Mouse (Mus musculus) midbrain, embryonic 13.5 days (tissue): Measurements from ENCODE around the gene Hace1. TPM values are rescaled to one million over a fixed set of nuclear protein-coding genes. Genes with fewer than 3 reads are reported as not detected.
A peak's percentile ranks its signal among the peaks of the same experiment; 100 is the strongest.
"Not testable (repeated sequence)": the region's sequence is repeated elsewhere in the genome, so short reads cannot be mapped to it uniquely, and the experiment has no call there.

ENCODE experiments used
- ATAC-seq: fragments of 200-750 bp; cut with Nextera tagmentation; 2 replicates; pipeline ENCODE4 v1.8.0; 2017; ENCODE audit warnings: mild to moderate bottlenecking, moderate TSS enrichment, moderate library complexity
- H3K27ac ChIP-seq: fragments of 300-500 bp; sonication (generic); 2 replicates; pipeline ENCODE4 v1.5.1; 2015; ENCODE audit warnings: inconsistent platforms, mild to moderate bottlenecking, moderate library complexity
- H3K27me3 ChIP-seq: fragments of 300-500 bp; sonication (generic); 2 replicates; pipeline ENCODE4 v1.6.1; 2015; ENCODE audit warnings: mild to moderate bottlenecking, inconsistent platforms
- H3K36me3 ChIP-seq: fragments of 300-500 bp; sonication (generic); 2 replicates; pipeline ENCODE4 v1.6.1; 2015; ENCODE audit warnings: mild to moderate bottlenecking, inconsistent platforms
- H3K4me1 ChIP-seq: fragments of 300-500 bp; sonication (generic); replicated peaks from 2 replicates; pipeline ENCODE4 v1.6.1; 2015; ENCODE audit warnings: inconsistent platforms
- H3K4me2 ChIP-seq: fragments of 300-500 bp; sonication (generic); replicated peaks from 2 replicates; pipeline ENCODE4 v1.6.1; 2015; ENCODE audit warnings: moderate library complexity, mild to moderate bottlenecking, inconsistent platforms
- H3K4me3 ChIP-seq: fragments of 300-500 bp; sonication (generic); replicated peaks from 2 replicates; pipeline ENCODE4 v1.5.1; 2015; ENCODE audit warnings: mild to moderate bottlenecking, inconsistent platforms
- H3K9ac ChIP-seq: fragments of 300-500 bp; sonication (generic); replicated peaks from 2 replicates; pipeline ENCODE4 v1.6.1; 2015; ENCODE audit warnings: mild to moderate bottlenecking, inconsistent platforms
- H3K9me3 ChIP-seq: fragments of 300-500 bp; sonication (generic); 2 replicates; pipeline ENCODE4 v1.6.1; 2016; ENCODE audit warnings: mild to moderate bottlenecking, inconsistent platforms
- WGBS: fragments of 180-500 bp; shearing (Covaris S2); methylation state at CpG from one replicate; pipeline ENCODE4 v1.1.7; 2015; 5-methylcytosine and 5-hydroxymethylcytosine counted together
- polyA plus RNA-seq: library from polyadenylated mRNA; unstranded; fragments of >200 nt; fragmentation: Nextera tagmentation; extraction: Ambion mirVana; gene quantifications from 2 replicates; pipeline ENCODE4 v1.2.1, GENCODE M21; 2015

The Hace1 gene
- polyA plus RNA-seq, result 16.8 and 18.0 TPM in 2 replicates

- peak within 1 kb of the TSS; percentile 78 for H3K4me3 ChIP-seq
- peak; percentile 98 for ATAC-seq
- H3K36me3 ChIP-seq, result no peaks in the 10 kb centered on the region
- no peaks in the 10 kb centered on the region for H3K9me3 ChIP-seq
- H3K4me1 ChIP-seq, result peaks cover 3% of the 10 kb centered on the region; the same call in 1 of the 2 replicates
- WGBS, result 1% methylated on average over 61 of the region's 79 CpGs
- H3K9ac ChIP-seq, result peak within 1 kb of the TSS; percentile 81
- peak within 1 kb of the TSS; percentile 97 for H3K27ac ChIP-seq
- peak within 1 kb of the TSS; percentile 66 for H3K4me2 ChIP-seq
- H3K27me3 ChIP-seq, result no peaks in the 10 kb centered on the region
Observed at GRCm38 (mm10) chr10:45577731-45578297, at the start of gene Hace1. Gene Hace1, plus strand, starts transcription at chr10:45577829.

- ATAC-seq, H3K4me1 ChIP-seq, H3K9me3 ChIP-seq, H3K36me3 ChIP-seq, H3K4me3 ChIP-seq, H3K27ac ChIP-seq, H3K27me3 ChIP-seq, H3K4me2 ChIP-seq, H3K9ac ChIP-seq: not testable (repeated sequence)
- WGBS, result 96% methylated on average over 16 of the region's 16 CpGs
Observed at GRCm38 (mm10) chr10:45537334-45537733, 40.3 kb upstream of the Hace1 start.

- Histone ChIP-seq H3K9ac (no peak overlapping the region), H3K9me3 (no peaks in the 10 kb centered on the region), H3K4me2 (no peak overlapping the region), H3K4me1 (no peaks in the 10 kb centered on the region), H3K4me3 (no peak overlapping the region), H3K27me3 (no peaks in the 10 kb centered on the region), H3K27ac (no peak overlapping the region), H3K36me3 (no peaks in the 10 kb centered on the region)
- WGBS, result 36% methylated on average over 2 of the region's 2 CpGs
- ATAC-seq, result no peak
Observed at GRCm38 (mm10) chr10:45542726-45543125, 34.9 kb upstream of the Hace1 start.

GRCm38 (mm10) chr10:45546799-45547198 is 30.8 kb upstream of the Hace1 start:
- ATAC-seq, result no peak
- Histone ChIP-seq H3K4me3 (no peak overlapping the region), H3K36me3 (no peaks in the 10 kb centered on the region), H3K9ac (no peak overlapping the region), H3K4me2 (no peak overlapping the region), H3K27ac (no peak overlapping the region), H3K4me1 (no peaks in the 10 kb centered on the region), H3K9me3 (peaks cover 14% of the 10 kb centered on the region), H3K27me3 (no peaks in the 10 kb centered on the region)
- 41% methylated on average over 7 of the region's 7 CpGs for WGBS

GRCm38 (mm10) chr10:45578298-45578821 is 731 bp downstream of the Hace1 start:
- Histone ChIP-seq H3K27me3 (no peaks in the 10 kb centered on the region), H3K27ac (peak overlapping the region; percentile 97), H3K4me2 (peak overlapping the region; percentile 66), H3K36me3 (no peaks in the 10 kb centered on the region), H3K9me3 (no peaks in the 10 kb centered on the region), H3K4me1 (peaks cover 3% of the 10 kb centered on the region; the same call in 1 of the 2 replicates), H3K4me3 (peak overlapping the region; percentile 78), H3K9ac (peak overlapping the region; percentile 81)
- ATAC-seq, result peak; percentile 91
- WGBS, result under 1% methylated on average over 19 of the region's 23 CpGs

GRCm38 (mm10) chr10:45583310-45583709 is 5.7 kb downstream of the Hace1 start:
- Histone ChIP-seq H3K4me2 (no peak overlapping the region), H3K9ac (no peak overlapping the region), H3K4me1 (peaks cover 3% of the 10 kb centered on the region; the same call in 1 of the 2 replicates), H3K36me3 (no peaks in the 10 kb centered on the region), H3K9me3 (no peaks in the 10 kb centered on the region), H3K27me3 (no peaks in the 10 kb centered on the region), H3K27ac (no peak overlapping the region), H3K4me3 (no peak overlapping the region)
- no peak for ATAC-seq
- 91% methylated on average over 1 of the region's 1 CpGs for WGBS

GRCm38 (mm10) chr10:45583829-45584228 is 6.2 kb downstream of the Hace1 start:
- Histone ChIP-seq H3K4me1 (no peaks in the 10 kb centered on the region), H3K9ac (no peak overlapping the region), H3K27ac (no peak overlapping the region), H3K4me2 (no peak overlapping the region), H3K36me3 (no peaks in the 10 kb centered on the region), H3K9me3 (no peaks in the 10 kb centered on the region), H3K27me3 (no peaks in the 10 kb centered on the region), H3K4me3 (no peak overlapping the region)
- 97% methylated on average over 6 of the region's 6 CpGs for WGBS
- no peak for ATAC-seq

- H3K27me3 ChIP-seq, result no peaks in the 10 kb centered on the region
- H3K4me3 ChIP-seq, result no peak overlapping the region
- no peak overlapping the region for H3K4me2 ChIP-seq
- no peaks in the 10 kb centered on the region for H3K36me3 ChIP-seq
- no peak overlapping the region for H3K27ac ChIP-seq
- H3K9ac ChIP-seq, result no peak overlapping the region
- ATAC-seq, result no peak
- WGBS, result 92% methylated on average over 12 of the region's 12 CpGs
- H3K9me3 ChIP-seq, result no peaks in the 10 kb centered on the region
- H3K4me1 ChIP-seq, result no peaks in the 10 kb centered on the region
Observed at GRCm38 (mm10) chr10:45584311-45585102, 6.9 kb downstream of the Hace1 start.

GRCm38 (mm10) chr10:45605853-45606252 is 28.2 kb downstream of the Hace1 start:
- Histone ChIP-seq H3K27ac (no peak overlapping the region), H3K4me1 (no peaks in the 10 kb centered on the region), H3K36me3 (peaks cover 13% of the 10 kb centered on the region), H3K9me3 (no peaks in the 10 kb centered on the region), H3K9ac (no peak overlapping the region), H3K4me3 (no peak overlapping the region), H3K4me2 (no peak overlapping the region), H3K27me3 (no peaks in the 10 kb centered on the region)
- no peak for ATAC-seq
- 73% methylated on average over 3 of the region's 3 CpGs for WGBS

GRCm38 (mm10) chr10:45610727-45611126 is 33.1 kb downstream of the Hace1 start:
- no peak for ATAC-seq
- Histone ChIP-seq H3K36me3 (peaks cover 19% of the 10 kb centered on the region), H3K4me1 (no peaks in the 10 kb centered on the region), H3K9me3 (no peaks in the 10 kb centered on the region), H3K4me2 (no peak overlapping the region), H3K27me3 (no peaks in the 10 kb centered on the region), H3K9ac (no peak overlapping the region), H3K27ac (no peak overlapping the region), H3K4me3 (no peak overlapping the region)
- 77% methylated on average over 1 of the region's 1 CpGs for WGBS

- ATAC-seq, result peak; percentile 43; the same call in 1 of the 2 replicates
- Histone ChIP-seq H3K9ac (no peak overlapping the region), H3K4me3 (no peak overlapping the region), H3K27me3 (no peaks in the 10 kb centered on the region), H3K36me3 (peaks cover 15% of the 10 kb centered on the region), H3K4me1 (no peaks in the 10 kb centered on the region), H3K27ac (no peak overlapping the region), H3K9me3 (no peaks in the 10 kb centered on the region), H3K4me2 (no peak overlapping the region)
- WGBS, result 94% methylated on average over 5 of the region's 5 CpGs
Observed at GRCm38 (mm10) chr10:45616012-45616411, 38.4 kb downstream of the Hace1 start.

GRCm38 (mm10) chr10:45619039-45619438 is 41.4 kb downstream of the Hace1 start:
- Histone ChIP-seq H3K27me3 (no peaks in the 10 kb centered on the region), H3K9me3 (no peaks in the 10 kb centered on the region), H3K27ac (no peak overlapping the region), H3K4me3 (no peak overlapping the region), H3K9ac (no peak overlapping the region), H3K4me1 (no peaks in the 10 kb centered on the region), H3K4me2 (no peak overlapping the region), H3K36me3 (peaks cover 8% of the 10 kb centered on the region)
- no peak for ATAC-seq
- WGBS, result 70% methylated on average over 3 of the region's 3 CpGs
